Mouse (Mus musculus): ENCODE results near the gene Dchs2.
"Not testable (repeated sequence)": the region's sequence is repeated elsewhere in the genome, so short reads cannot be mapped to it uniquely, and the experiment has no call there.

Dchs2 gene

GRCm38 (mm10) chr3:83127726-83128448 is at the start of gene Dchs2:
Gene Dchs2 (plus strand): TSS chr3:83127948.
- no peak for DNase-seq (ENCODE audit: low spot score)

GRCm38 (mm10) chr3:83080567-83081055 is 47.1 kb upstream of the Dchs2 start:
- DNase-seq (ENCODE audit: low spot score) = peak; percentile 26

- no peak for DNase-seq (ENCODE audit: low spot score)
Measured at GRCm38 (mm10) chr3:83097586-83097985, 30.2 kb upstream of the Dchs2 start.

DNA sequence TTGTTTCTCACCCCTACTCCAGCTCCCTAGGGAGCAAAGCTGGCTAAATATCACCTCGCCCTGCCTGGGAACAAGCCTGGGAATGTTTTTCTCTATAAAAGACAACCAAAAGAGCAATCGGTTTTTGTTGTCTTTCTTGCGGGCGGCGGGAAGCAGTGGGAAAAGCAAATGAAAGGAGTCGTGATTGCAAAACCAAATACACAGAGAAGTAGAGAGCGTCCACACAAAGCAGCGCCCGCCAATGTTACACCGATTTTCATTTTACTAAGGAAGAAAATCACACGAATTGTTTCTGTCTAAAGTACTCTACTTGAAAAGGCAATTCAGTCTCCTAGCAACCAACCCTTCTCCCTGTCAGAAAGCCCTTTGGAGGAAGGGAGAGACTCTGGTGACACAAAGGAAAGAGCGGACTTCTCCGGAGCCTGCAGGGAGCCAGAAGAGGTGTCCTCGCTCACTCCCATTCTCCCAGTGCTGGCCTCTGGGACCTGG is 29.2 kb upstream of the Dchs2 start:
- DNase-seq (ENCODE audit: low spot score) = no peak

GRCm38 (mm10) chr3:83099139-83099538 is 28.6 kb upstream of the Dchs2 start:
- DNase-seq (ENCODE audit: low spot score) = no peak

DNA sequence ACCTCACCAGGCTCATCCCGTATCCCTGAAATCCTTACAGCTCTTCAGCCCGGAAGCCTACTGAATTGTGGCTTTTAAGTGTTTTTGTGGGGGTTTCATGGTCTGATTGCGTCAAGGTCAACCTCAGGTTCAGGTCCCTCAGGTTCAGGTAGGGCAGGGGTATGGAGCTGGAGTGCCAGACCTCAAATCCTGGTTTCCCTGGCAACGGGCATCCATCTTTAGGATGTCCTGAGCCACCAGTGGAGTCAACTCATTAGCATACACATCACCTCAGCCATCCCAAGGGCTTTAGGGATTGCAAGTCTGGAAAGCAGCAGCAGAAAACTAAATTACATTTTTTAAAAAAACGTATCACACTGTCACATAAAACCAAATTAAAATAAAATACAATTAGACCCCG is 28.1 kb upstream of the Dchs2 start:
- DNase-seq (ENCODE audit: low spot score) = no peak

- DNase-seq (ENCODE audit: low spot score) = no peak
Measured at GRCm38 (mm10) chr3:83102286-83102685, 25.5 kb upstream of the Dchs2 start.

GRCm38 (mm10) chr3:83110163-83110562 is 17.6 kb upstream of the Dchs2 start:
- no peak for DNase-seq (ENCODE audit: low spot score)

DNA sequence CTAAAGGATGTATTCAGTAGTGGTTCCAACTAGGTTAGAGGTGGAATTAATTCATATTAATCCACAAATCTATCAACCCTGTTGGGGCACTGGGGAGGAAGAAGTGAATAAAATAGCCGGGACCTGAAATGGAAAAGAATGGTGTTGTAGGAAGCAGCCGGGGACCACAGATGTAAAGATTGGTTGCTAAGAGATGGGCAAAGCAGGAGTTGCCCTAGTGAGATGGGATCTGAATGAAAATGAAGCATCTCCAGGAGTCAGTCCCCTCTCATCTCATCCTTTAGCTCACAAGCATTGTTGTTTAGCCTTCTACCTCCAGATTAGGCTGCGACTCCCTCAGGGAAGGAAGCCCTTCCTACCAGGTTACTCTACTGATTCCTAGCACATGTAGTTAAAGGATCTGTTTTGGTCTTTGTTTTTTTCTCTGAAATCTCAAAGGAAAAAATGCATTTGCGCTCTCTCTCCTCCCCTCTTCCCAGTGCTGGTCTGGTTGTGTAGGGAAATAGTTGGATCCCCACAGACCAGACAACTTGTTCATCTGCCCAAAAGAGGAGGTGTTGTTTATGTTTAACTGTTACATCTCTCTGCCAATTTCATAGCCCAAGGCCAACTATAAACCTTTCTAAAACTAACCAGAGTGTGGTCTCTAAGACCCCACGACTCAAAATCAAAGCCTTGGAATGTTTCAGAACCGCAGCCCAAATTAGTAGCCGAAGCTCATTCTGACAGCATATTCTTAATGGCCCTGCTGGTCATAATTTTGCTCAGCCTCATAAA is 16.1 kb upstream of the Dchs2 start:
- no peak for DNase-seq (ENCODE audit: low spot score)

DNA sequence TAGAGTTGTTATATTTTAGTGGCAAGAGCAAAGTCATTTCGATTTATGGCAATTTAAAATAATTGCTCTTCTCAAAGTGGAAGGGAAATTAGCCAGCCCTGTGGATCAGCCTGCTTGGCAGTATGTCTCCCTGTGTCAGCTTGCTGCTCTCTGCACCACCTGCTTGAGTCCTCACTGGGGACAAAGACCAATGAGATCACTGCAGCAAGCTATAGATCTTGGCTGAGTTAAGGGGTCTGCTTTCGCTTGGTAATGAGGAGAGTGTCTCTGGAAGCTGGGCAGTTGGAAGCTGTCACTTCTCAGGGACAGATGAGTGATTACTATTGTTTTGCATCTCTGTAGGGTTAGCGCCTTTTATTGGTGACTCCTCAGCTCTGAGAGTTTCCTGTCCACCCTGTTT is 14.9 kb upstream of the Dchs2 start:
- no peak for DNase-seq (ENCODE audit: low spot score)

DNA sequence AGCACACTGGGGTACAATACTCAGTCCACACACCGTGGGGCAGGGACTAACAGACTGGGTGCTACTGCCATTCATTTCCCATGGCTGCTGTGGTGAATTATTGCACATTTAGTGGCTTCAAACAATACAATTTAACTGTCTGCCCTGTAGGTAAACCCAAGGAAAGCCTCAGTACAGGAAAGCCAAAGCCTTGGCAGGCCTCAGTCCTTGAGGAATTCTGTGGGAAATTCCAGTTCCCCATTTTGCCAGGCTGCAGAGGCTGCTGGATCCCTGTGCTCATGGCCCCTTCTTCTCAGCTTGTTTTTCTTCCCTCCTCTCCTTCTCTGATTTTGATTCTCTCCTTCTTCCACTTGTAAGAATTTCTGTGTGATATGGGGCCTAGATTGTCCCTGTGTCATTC is 12.8 kb upstream of the Dchs2 start:
- no peak for DNase-seq (ENCODE audit: low spot score)

DNA sequence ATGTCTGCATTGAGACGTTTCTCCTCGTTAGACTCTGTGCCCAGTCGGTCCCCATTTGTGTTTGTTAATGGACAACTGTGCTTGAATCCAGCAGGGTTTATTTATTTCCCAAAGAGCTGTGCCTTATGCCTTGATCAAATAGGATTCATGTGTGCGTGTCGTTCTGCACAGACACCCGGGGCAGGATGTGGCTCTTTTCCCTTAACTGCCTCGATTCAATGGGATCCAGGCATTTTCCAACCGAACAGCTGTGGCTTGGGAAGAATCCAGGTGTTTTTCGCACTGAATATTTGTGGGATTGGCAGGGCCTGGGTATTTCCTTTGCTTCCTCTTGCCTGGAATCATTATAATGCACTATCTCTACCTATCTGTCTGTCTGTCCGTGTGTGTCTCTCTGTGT is 10.2 kb upstream of the Dchs2 start:
- no peak for DNase-seq (ENCODE audit: low spot score)

DNA sequence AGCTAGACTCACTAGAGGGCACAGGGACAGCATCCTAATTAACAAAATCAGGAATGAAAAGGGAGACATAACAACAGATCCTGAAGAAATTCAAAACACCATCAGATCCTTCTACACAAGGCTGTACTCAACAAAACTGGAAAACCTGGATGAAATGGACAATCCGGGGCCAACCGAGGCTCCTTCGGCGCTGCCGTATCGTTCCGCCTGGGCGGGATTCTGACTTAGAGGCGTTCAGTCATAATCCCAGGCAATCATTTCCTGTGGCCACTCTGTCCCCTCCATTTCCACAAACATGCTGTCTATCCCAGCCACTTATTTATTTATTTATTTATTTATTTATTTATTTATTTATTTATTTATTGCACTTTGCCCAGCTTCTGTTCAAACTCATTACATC is 3.8 kb upstream of the Dchs2 start:
- DNase-seq (ENCODE audit: low spot score) = not testable (repeated sequence)

DNA sequence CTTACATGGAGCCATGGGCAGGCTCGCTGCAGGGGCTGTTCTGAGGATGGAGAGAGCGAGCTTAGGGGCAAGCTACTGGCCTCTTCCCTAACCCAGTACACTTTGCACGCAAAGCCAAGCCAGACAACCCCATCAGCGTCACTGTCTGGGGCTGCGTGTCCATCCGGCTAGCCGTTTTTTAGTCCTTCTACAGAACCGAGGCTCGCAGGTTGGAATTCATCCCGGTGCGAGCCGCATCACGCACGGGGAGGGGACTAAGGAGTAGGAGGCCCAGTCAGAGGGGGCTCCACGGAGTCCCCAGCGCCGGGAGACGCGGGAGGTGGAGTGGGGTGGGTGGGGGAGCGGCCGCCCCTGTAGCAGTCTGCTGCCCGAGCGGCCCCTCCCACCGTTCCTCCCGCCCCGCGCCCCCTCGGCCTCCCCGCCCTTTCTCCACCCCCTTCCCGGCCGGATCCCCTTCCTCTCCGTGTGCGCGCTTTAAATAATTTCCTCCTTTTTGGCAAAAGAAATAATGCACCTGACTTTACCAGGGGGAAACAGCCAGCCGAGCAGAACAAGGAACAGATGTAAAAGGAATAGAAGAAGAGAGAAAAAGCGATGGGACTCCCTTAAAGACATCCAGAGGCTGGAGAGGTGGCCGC is 541 bp upstream of the Dchs2 start:
- no peak for DNase-seq (ENCODE audit: low spot score)

DNA sequence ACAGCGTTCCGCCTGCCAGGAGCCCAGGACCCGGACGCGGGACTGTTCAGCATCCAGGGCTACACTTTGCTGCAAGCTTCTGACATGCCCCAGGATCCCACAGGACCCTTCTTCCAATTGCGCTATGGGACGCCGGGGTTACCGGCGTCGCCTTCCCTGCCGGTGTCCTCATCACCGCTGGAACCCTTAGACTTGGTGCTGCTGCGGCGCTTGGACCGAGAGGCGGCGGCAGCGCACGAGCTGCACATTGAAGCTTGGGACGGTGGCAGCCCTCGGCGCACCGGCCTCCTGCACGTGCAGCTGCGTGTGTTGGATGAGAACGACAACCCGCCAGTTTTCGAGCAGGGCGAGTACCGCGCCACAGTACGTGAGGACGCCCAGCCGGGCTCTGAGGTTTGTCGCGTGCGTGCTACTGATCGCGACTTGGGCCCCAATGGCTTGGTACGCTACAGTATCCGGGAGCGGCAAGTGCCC is 738 bp downstream of the Dchs2 start:
- peak; percentile 12 for DNase-seq (ENCODE audit: low spot score)

DNA sequence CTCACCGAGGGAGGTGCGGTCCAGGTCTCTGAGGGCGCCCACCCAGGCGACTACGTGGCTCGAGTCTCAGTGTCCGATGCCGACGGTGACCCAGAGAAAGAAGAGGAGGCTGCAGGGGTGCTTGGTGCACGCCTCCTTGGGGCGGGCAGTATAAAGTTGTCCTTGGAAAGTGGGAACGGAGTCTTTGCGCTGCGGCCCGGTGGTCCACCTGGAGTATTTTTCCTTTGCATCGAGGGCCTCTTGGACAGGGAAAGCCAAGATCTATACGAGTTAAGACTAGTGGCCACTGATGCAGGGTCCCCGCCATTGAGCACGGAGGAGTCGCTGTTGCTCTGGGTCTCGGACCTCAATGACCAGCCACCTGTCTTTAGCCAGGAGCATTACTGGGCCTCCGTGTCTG is 1.4 kb downstream of the Dchs2 start:
- DNase-seq (ENCODE audit: low spot score) = no peak

- no peak for DNase-seq (ENCODE audit: low spot score)
Measured at GRCm38 (mm10) chr3:83136413-83136812, 8.7 kb downstream of the Dchs2 start.

DNA sequence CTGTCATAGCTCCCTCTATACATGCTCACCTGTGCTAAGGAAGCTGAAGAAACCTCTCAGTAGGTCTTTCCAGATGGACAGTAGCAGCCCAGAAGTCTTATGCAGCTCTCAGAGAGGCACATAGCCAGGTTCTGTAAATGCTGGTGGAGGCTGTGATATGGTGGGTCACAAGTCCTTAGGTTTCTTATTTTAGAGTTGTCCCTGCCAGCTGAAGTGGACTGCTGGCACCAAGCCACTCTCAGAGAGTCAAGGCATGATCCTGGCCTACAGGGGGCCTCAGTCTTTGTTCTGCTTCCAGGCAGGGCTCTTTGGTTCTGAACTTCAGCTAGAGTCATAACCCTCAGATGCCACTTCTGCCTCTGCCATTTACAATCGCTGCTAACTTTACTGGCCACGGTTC is 11.1 kb downstream of the Dchs2 start:
- no peak for DNase-seq (ENCODE audit: low spot score)

DNA sequence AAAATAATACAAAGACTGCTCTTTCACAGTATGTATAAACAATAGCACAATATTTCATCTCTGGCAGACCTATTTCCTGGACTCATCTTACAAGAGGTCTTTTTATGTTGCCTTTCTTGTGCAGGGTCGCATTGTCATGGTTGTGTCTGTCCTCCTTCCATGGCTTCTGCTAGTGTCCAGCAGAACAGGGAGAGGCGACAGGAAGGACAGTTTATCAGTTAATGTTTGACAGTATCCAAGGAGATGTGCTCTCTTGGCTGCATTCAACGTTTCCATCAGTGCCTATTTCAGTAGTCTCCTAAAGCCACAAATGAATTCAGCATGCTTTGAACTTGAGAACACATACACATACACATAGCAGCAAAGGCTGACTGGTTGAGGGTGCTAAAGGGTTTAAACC is 17.9 kb downstream of the Dchs2 start:
- DNase-seq (ENCODE audit: low spot score) = no peak

DNA sequence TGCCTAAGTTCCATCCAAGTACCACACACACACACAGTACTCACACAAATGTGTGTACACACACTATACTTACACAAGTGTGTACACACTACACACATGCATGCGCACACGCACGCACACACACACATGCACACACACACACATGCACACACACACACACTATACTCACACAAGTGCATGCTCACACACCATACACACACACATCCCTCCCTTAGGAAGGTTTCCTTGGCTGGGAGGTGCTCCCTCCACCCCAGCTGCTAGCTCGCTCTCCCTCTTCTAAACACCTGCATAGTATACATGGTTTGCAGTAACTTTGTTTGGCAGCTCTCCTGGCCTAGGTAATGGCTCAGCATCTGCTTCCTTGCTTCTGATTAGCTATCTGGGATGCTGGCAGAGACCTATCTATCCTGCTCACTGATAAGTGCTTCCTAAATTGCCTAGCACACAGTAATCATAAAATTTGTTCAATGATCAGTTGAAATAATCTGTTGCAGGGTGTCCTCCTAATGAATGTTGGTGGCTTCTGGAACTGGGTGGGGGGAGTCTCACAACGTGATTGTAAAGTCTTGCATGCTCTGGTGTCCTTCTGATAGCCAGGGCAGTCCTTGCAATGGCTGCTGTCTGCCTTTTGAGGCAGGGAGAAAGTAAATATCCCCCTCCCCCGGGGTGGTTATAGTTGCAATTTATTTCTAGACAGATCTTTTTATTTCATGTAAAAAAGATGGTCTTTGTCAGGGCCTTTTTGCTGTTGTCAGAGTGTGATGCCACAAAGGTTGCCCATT is 19.7 kb downstream of the Dchs2 start:
- no peak for DNase-seq (ENCODE audit: low spot score)

GRCm38 (mm10) chr3:83148055-83148447 is 20.3 kb downstream of the Dchs2 start:
- DNase-seq (ENCODE audit: low spot score) = no peak

DNA sequence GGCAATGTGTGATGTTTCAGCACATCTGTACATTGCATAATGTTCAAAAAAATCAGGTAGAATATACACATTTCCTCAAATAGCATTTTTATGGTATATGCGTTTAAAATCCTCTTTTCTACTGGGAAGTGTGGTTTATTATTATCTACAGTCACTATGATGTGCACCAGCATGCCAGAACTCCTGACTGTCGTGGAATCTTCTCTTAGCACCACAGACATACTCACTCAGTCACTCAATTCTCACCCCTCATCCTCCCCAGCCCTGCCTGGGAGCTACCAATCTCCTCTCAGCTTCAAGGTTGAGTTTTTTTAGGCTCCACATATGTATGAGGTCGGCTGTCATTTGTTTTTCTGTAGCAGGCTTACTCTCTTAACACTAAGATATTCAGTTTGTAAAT is 20.8 kb downstream of the Dchs2 start:
- DNase-seq (ENCODE audit: low spot score) = no peak
